Mouse (Mus musculus) small intestine, adult 2 months (tissue): ENCODE measurements around the gene Zbtb44.

Source experiments
- CTCF ChIP-seq: fragments of 200-500 bp; IDR thresholded peaks from 2 replicates; pipeline ENCODE4 v1.5.1; 2012; ENCODE audit warnings: low read depth, mild to moderate bottlenecking, control low read depth, inconsistent platforms, low read length, moderate library complexity, mixed read lengths; ENCODE audit not compliant: insufficient replicate concordance, insufficient read length; ENCODE audit errors: extremely low read depth
- POLR2A ChIP-seq: fragments of 200-500 bp; IDR thresholded peaks from 2 replicates; pipeline ENCODE4 v1.6.1; 2012; ENCODE audit warnings: low read depth, mild to moderate bottlenecking, control low read depth, inconsistent platforms, low read length, moderate library complexity

DNA sequence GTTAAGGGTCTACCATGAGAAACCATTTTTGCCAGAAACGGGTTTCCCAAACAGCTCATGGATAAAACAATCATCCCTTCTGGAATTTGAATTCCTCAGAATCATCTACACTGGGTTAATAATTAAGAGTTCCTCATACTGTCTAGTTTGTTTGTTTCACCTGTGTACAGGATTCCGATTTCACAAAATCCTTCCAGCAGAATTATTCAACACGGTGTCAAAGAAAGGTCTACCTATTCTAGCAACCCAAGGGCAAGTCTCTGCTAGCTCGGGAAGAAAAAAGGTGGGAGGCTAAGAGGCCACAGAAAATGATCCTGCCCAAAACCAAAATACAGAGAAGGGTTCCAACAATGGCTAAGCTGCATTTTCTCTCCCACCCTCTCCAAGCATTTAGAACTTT, 2.2 kb upstream of the Zbtb44 start:
- no peak for TF ChIP-seq CTCF
- TF ChIP-seq POLR2A: no peak
